Mouse (Mus musculus): ENCODE data around the gene Slc19a2. TPM values are rescaled to one million over a fixed set of nuclear protein-coding genes. Genes with fewer than 3 reads are reported as not detected.

The Slc19a2 gene
- polyA plus RNA-seq, 1 experiment = 6.2 TPM

- no peaks in the 10 kb centered on the region for H3K27me3 ChIP-seq (ENCODE audit: control insufficient read depth, insufficient read depth, insufficient read length)
- no peak overlapping the region for H3ac ChIP-seq (ENCODE audit: control insufficient read depth, insufficient read length)
- no peak overlapping the region for H3K4me2 ChIP-seq (ENCODE audit: low read depth)
- H3K79me2 ChIP-seq (ENCODE audit: control insufficient read depth, insufficient read depth) = no peaks in the 10 kb centered on the region
- H3K4me3 ChIP-seq = no peak overlapping the region
- TF ChIP-seq USF1 (IDR thresholded peaks at IDR 0.05; ENCODE audit: low read depth) = no peak
- TF ChIP-seq CEBPB (IDR thresholded peaks at IDR 0.05; ENCODE audit: insufficient read depth, poor library complexity, severe bottlenecking) = no peak
- TF ChIP-seq MYOD1 (IDR thresholded peaks at IDR 0.05; ENCODE audit: control insufficient read depth in 1 of 3, insufficient read length in 2 of 3, low read depth in 2 of 3) = no peak
- TF ChIP-seq POLR2AphosphoS2 (IDR thresholded peaks at IDR 0.05; ENCODE audit: insufficient read length, low read depth) = no peak
- no peak for TF ChIP-seq TCF3 (IDR thresholded peaks at IDR 0.05; ENCODE audit: insufficient read length, low read depth)
- TF ChIP-seq MYOG (IDR thresholded peaks at IDR 0.05; ENCODE audit: control insufficient read depth in 1 of 3, insufficient read depth in 1 of 3, insufficient read length in 2 of 3, low read depth in 2 of 3) = no peak
- TF ChIP-seq REST (IDR thresholded peaks at IDR 0.05; ENCODE audit: insufficient read depth, insufficient read length) = no peak
- TF ChIP-seq E2F4 (IDR thresholded peaks at IDR 0.05; ENCODE audit: insufficient read depth) = no peak
- TF ChIP-seq TCF12 (IDR thresholded peaks at IDR 0.05; ENCODE audit: insufficient read depth, poor library complexity, severe bottlenecking) = no peak
- no peak for TF ChIP-seq MAX (IDR thresholded peaks at IDR 0.05; ENCODE audit: low read depth)
- no peak for TF ChIP-seq SRF (IDR thresholded peaks at IDR 0.05; ENCODE audit: control insufficient read depth, insufficient read length, low read depth)
- no peak for TF ChIP-seq POLR2A (IDR thresholded peaks at IDR 0.05; ENCODE audit: insufficient read length, low read depth)
- H3K36me3 ChIP-seq (ENCODE audit: control insufficient read depth, insufficient read depth) = peaks cover 48% of the 10 kb centered on the region
Observed at GRCm38 (mm10) chr1:164296473-164296872, 47.6 kb downstream of the Slc19a2 start.

- no peak for TF ChIP-seq TCF12 (IDR thresholded peaks at IDR 0.05; ENCODE audit: insufficient read depth, poor library complexity, severe bottlenecking)
- no peak for TF ChIP-seq POLR2A (IDR thresholded peaks at IDR 0.05; ENCODE audit: insufficient read length, low read depth)
- no peak for TF ChIP-seq REST (IDR thresholded peaks at IDR 0.05; ENCODE audit: insufficient read depth, insufficient read length)
- no peak for TF ChIP-seq MYOG (IDR thresholded peaks at IDR 0.05; ENCODE audit: control insufficient read depth in 1 of 3, insufficient read depth in 1 of 3, insufficient read length in 2 of 3, low read depth in 2 of 3)
- no peak for TF ChIP-seq TCF3 (IDR thresholded peaks at IDR 0.05; ENCODE audit: insufficient read length, low read depth)
- no peak for TF ChIP-seq E2F4 (IDR thresholded peaks at IDR 0.05; ENCODE audit: insufficient read depth)
- TF ChIP-seq SRF (IDR thresholded peaks at IDR 0.05; ENCODE audit: control insufficient read depth, insufficient read length, low read depth) = no peak
- no peak for TF ChIP-seq CEBPB (IDR thresholded peaks at IDR 0.05; ENCODE audit: insufficient read depth, poor library complexity, severe bottlenecking)
- TF ChIP-seq POLR2AphosphoS2 (IDR thresholded peaks at IDR 0.05; ENCODE audit: insufficient read length, low read depth) = no peak
- TF ChIP-seq USF1 (IDR thresholded peaks at IDR 0.05; ENCODE audit: low read depth) = no peak
- Histone ChIP-seq H3K79me2 (ENCODE audit: control insufficient read depth, insufficient read depth) (peaks cover 19% of the 10 kb centered on the region), H3K4me2 (ENCODE audit: low read depth) (no peak overlapping the region), H3K27me3 (ENCODE audit: control insufficient read depth, insufficient read depth, insufficient read length) (no peaks in the 10 kb centered on the region), H3K36me3 (ENCODE audit: control insufficient read depth, insufficient read depth) (peaks cover 37% of the 10 kb centered on the region), H3K4me3 (no peak overlapping the region), H3ac (ENCODE audit: control insufficient read depth, insufficient read length) (no peak overlapping the region)
Observed at GRCm38 (mm10) chr1:164301949-164302348, 53.1 kb downstream of the Slc19a2 start.

- TF ChIP-seq TCF12 (IDR thresholded peaks at IDR 0.05; ENCODE audit: insufficient read depth, poor library complexity, severe bottlenecking) (no peak), TCF3 (IDR thresholded peaks at IDR 0.05; ENCODE audit: insufficient read length, low read depth) (no peak), E2F4 (IDR thresholded peaks at IDR 0.05; ENCODE audit: insufficient read depth) (no peak), CEBPB (IDR thresholded peaks at IDR 0.05; ENCODE audit: insufficient read depth, poor library complexity, severe bottlenecking) (no peak), MAX (IDR thresholded peaks at IDR 0.05; ENCODE audit: low read depth) (no peak), POLR2AphosphoS2 (IDR thresholded peaks at IDR 0.05; ENCODE audit: insufficient read length, low read depth) (no peak), SRF (IDR thresholded peaks at IDR 0.05; ENCODE audit: control insufficient read depth, insufficient read length, low read depth) (no peak), USF1 (IDR thresholded peaks at IDR 0.05; ENCODE audit: low read depth) (no peak), MYOD1 (IDR thresholded peaks at IDR 0.05; ENCODE audit: control insufficient read depth in 1 of 3, insufficient read length in 2 of 3, low read depth in 2 of 3) (no peak), REST (IDR thresholded peaks at IDR 0.05; ENCODE audit: insufficient read depth, insufficient read length) (no peak), POLR2A (IDR thresholded peaks at IDR 0.05; ENCODE audit: insufficient read length, low read depth) (no peak)
- H3K36me3 ChIP-seq (ENCODE audit: control insufficient read depth, insufficient read depth) = peaks cover 19% of the 10 kb centered on the region
Observed at GRCm38 (mm10) chr1:164303821-164304220, 55.0 kb downstream of the Slc19a2 start, which contains the start of gene Nme7. Gene Nme7, plus strand, starts transcription at chr1:164304121.

GRCm38 (mm10) chr1:164307124-164307751 lies 58.4 kb downstream of the Slc19a2 start, which contains the start of gene Blzf1:
Gene Blzf1, minus strand, starts transcription at chr1:164307489.
- Histone ChIP-seq H3K4me3 (peak within 1 kb of the TSS; percentile 88), H3ac (ENCODE audit: control insufficient read depth, insufficient read length) (peak within 1 kb of the TSS; percentile 39), H3K36me3 (ENCODE audit: control insufficient read depth, insufficient read depth) (peaks cover 3% of the 10 kb centered on the region), H3K27me3 (ENCODE audit: control insufficient read depth, insufficient read depth, insufficient read length) (no peaks in the 10 kb centered on the region), H3K4me2 (ENCODE audit: low read depth) (peak within 1 kb of the TSS; percentile 75), H3K79me2 (ENCODE audit: control insufficient read depth, insufficient read depth) (peaks cover 19% of the 10 kb centered on the region)
- 0 out of 2 replicates have a peak, but pooled peaks have one; percentile 27 for TF ChIP-seq CEBPB (IDR thresholded peaks at IDR 0.05; ENCODE audit: insufficient read depth, poor library complexity, severe bottlenecking)
- no peak for TF ChIP-seq MAX (IDR thresholded peaks at IDR 0.05; ENCODE audit: low read depth)
- TF ChIP-seq TCF3 (IDR thresholded peaks at IDR 0.05; ENCODE audit: insufficient read length, low read depth) = no peak
- TF ChIP-seq E2F4 (IDR thresholded peaks at IDR 0.05; ENCODE audit: insufficient read depth) = peak; percentile 81
- peak; percentile 66 for TF ChIP-seq POLR2AphosphoS2 (IDR thresholded peaks at IDR 0.05; ENCODE audit: insufficient read length, low read depth)
- TF ChIP-seq MYOG (IDR thresholded peaks at IDR 0.05; ENCODE audit: control insufficient read depth in 1 of 3, insufficient read depth in 1 of 3, insufficient read length in 2 of 3, low read depth in 2 of 3) = no peak
- TF ChIP-seq TCF12 (IDR thresholded peaks at IDR 0.05; ENCODE audit: insufficient read depth, poor library complexity, severe bottlenecking) = no peak
- TF ChIP-seq MYOD1 (IDR thresholded peaks at IDR 0.05; ENCODE audit: control insufficient read depth in 1 of 3, insufficient read length in 2 of 3, low read depth in 2 of 3) = no peak
- no peak for TF ChIP-seq USF1 (IDR thresholded peaks at IDR 0.05; ENCODE audit: low read depth)
- TF ChIP-seq POLR2A (IDR thresholded peaks at IDR 0.05; ENCODE audit: insufficient read length, low read depth) = peak; percentile 73
- TF ChIP-seq SRF (IDR thresholded peaks at IDR 0.05; ENCODE audit: control insufficient read depth, insufficient read length, low read depth) = no peak
- no peak for TF ChIP-seq REST (IDR thresholded peaks at IDR 0.05; ENCODE audit: insufficient read depth, insufficient read length)

More at GRCm38 (mm10) chr1:164303821-164304220, 55.0 kb downstream of the Slc19a2 start, which contains the start of gene Nme7:
- Histone ChIP-seq H3ac (ENCODE audit: control insufficient read depth, insufficient read length) (no peak within 1 kb of the TSS), H3K79me2 (ENCODE audit: control insufficient read depth, insufficient read depth) (peaks cover 19% of the 10 kb centered on the region), H3K27me3 (ENCODE audit: control insufficient read depth, insufficient read depth, insufficient read length) (no peaks in the 10 kb centered on the region), H3K4me3 (no peak within 1 kb of the TSS), H3K4me2 (ENCODE audit: low read depth) (no peak within 1 kb of the TSS)

Measured in myocyte (in vitro differentiated cells).